Mouse (Mus musculus) lung, adult 2 months (tissue): Measurements from ENCODE around the gene Nbea. TPM values are rescaled to one million over a fixed set of nuclear protein-coding genes. Genes with fewer than 3 reads are reported as not detected.

Source experiments
- DNase-seq: peaks from one replicate; pipeline ENCODE4 v3.0.0; 2022
- H3K4me1 ChIP-seq: fragments of 200-500 bp; 2 replicates; pipeline ENCODE4 v1.6.1; 2011; ENCODE audit warnings: low read length; ENCODE audit not compliant: control insufficient read depth, insufficient read depth
- H3K4me3 ChIP-seq: fragments of 200-500 bp; replicated peaks from 2 replicates; pipeline ENCODE3; 2011; ENCODE audit warnings: low read depth, mild to moderate bottlenecking, control low read depth, low read length; ENCODE audit errors: extremely low read depth
- CTCF ChIP-seq: fragments of 200-500 bp; IDR thresholded peaks from 2 replicates; pipeline ENCODE4 v1.5.1; 2011; ENCODE audit warnings: mild to moderate bottlenecking, low read length, control low read depth; ENCODE audit not compliant: insufficient read depth
- POLR2A ChIP-seq: fragments of 200-500 bp; IDR thresholded peaks from 2 replicates; pipeline ENCODE4 v1.6.1; 2011; ENCODE audit warnings: low read depth, mild to moderate bottlenecking, control low read depth, low read length, borderline replicate concordance; ENCODE audit errors: extremely low read depth
- WGBS: fragments of 180-500 bp; shearing (Covaris S2); methylation state at CpG from one replicate; pipeline ENCODE4 v1.1.7; 2018; 5-methylcytosine and 5-hydroxymethylcytosine counted together
- polyA plus RNA-seq: library from polyadenylated mRNA; depleted of rRNA; stranded (reverse); fragments of >200 nt; gene quantifications from 2 replicates; pipeline ENCODE4 v1.2.3, GENCODE M21; 2012

Nbea gene
- polyA plus RNA-seq, 1 experiment = 12.5 TPM

DNA sequence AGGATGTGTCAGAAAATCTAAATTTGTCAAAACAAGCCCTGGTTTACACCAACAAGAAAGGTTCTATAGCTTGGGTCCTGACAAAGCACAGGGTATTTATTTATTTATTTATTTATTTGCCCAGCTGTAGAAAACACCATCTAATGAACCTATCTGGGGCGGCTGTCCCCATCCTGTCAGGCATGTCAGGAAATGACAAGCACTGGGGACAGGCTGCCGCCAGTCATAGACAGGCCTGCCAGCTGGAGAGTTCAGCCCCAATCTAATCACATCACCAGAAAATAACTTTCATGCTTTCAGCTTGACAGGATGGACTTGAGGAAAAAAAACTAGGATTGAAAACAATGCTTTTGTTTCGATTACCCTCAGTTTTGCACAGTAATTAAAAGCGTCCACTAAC is 440.8 kb downstream of the Nbea start:
- no peak overlapping the region for H3K4me3 ChIP-seq
- WGBS = 76% methylated on average over 4 of the region's 4 CpGs
- TF ChIP-seq CTCF (no peak), POLR2A (no peak)
- DNase-seq = no peak
- no peaks in the 10 kb centered on the region for H3K4me1 ChIP-seq

DNA sequence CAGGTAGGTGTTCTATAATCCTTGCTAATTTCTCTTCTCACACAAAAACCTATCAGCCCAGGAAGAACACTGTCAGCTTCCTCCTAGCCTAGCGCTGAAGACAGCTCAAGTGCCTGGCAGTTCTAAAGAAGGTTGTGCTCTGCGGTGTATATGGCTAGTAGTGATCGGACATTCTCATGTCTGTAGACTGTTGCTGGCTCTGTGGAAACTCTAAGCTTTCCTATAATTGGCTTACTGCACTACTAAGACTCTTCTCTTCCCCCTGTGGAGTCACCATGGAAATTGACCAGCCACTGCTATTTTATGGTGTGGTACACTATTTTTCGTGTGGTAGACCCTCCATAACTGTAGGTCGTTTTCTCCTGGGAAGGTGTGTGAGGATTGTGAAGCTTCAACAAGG is 441.3 kb downstream of the Nbea start:
- 90% methylated on average over 5 of the region's 5 CpGs for WGBS
- DNase-seq = no peak
- TF ChIP-seq POLR2A (no peak), CTCF (no peak)
- H3K4me3 ChIP-seq = no peak overlapping the region
- no peaks in the 10 kb centered on the region for H3K4me1 ChIP-seq

DNA sequence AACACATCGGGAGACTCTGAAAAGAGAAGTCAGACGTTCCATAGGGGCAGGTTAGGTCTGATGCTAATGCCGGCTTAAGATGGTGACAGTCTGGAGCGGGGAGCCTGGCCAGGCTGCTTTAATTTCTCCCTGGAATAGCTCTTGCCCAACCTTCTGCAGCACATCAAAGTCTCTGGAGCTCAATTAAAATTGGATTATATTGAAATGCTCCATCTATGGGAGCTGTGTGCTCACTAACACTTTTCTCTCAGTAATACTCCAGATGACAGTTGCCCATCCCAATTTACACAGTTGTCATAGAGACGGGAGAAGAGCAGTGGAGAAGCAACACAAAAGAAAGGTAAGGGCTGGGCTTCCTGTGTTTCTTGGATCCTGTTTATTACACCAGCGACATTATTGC is 442.1 kb downstream of the Nbea start:
- DNase-seq = no peak
- Histone ChIP-seq H3K4me1 (no peaks in the 10 kb centered on the region), H3K4me3 (no peak overlapping the region)
- no peak for TF ChIP-seq CTCF
- no peak for TF ChIP-seq POLR2A
- 75% methylated on average over 6 of the region's 6 CpGs for WGBS

DNA sequence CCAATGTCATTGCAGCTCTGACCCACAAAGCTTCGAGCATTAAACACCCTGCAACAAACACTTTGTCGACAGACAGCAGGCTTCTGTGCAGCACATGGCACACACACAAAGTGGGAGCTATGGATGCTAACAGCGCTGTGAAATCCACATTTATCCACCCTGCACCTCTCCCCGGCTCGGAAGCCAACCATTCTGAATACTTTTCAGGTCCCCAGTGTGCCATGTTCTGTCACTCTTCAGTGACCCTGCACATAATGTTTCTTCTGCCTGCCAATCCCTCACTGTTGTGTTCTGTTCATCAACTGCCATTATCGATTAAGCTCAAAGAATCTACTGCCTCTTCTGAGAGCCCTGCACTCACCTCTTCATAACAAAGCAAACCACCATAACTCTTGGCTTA is 449.8 kb downstream of the Nbea start:
- Histone ChIP-seq H3K4me3 (no peak overlapping the region), H3K4me1 (no peaks in the 10 kb centered on the region)
- 88% methylated on average over 6 of the region's 6 CpGs for WGBS
- TF ChIP-seq CTCF (no peak), POLR2A (no peak)
- no peak for DNase-seq

DNA sequence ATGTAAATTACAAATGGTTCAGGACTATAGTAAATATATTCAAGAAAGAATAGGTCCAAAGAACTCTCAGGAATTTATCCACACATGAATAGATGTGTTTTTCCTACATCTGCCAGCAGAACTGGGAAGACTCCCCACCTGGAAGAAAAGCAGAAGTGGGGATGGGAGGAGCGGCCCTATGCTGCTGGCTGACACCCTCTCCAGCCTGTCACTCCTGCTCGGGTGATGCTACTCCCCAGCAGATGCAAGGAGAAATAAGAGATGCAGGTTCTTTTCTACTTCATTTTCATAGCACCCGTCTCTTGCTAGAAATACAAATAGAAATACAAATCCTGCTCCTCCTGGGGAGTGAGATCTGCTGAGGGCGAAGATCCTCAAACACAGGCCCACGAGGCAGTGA is 453.0 kb downstream of the Nbea start:
- no peak overlapping the region for H3K4me3 ChIP-seq
- H3K4me1 ChIP-seq = no peaks in the 10 kb centered on the region
- WGBS = 81% methylated on average over 5 of the region's 5 CpGs
- DNase-seq = no peak
- no peak for TF ChIP-seq CTCF
- TF ChIP-seq POLR2A = no peak

DNA sequence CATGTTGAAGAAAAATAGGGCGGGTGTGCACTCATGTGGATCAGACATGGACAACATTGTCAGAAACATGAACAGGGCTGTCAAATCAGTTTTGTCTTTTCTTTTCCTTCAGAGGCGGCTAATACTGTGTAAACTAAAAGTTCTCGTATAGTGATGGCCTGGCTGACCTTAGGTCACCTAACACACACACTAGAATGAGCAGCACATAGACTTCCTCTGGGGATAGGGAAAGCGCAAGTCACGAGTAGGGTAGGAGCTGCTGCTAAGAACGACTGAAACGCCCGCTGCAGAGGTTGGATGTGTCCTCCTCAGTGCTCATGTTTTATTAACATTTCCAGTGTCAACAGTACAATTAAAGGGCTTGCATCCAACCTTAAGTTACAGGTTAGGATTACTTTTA is 453.4 kb downstream of the Nbea start:
- TF ChIP-seq POLR2A = no peak
- no peak for TF ChIP-seq CTCF
- H3K4me3 ChIP-seq = no peak overlapping the region
- WGBS = 57% methylated on average over 8 of the region's 8 CpGs
- DNase-seq = no peak
- H3K4me1 ChIP-seq = no peaks in the 10 kb centered on the region

DNA sequence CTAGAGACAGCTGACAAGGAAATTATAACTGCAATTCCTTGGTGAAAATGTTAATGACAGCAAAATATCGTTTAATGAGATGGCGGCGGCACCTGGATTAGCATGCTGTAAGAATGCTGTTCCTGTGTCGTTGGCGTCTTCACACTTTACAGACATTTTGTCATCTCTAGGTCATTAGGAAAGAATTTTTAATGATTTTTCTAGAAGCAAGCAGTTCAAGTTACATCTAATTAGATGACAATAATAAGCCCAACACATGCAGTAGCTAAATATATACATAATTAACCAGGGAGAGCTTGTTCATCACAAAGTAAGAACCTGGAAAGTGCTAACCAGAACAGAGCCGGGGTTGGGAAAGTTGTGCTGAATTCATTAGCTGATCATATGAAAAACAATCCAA is 469.2 kb downstream of the Nbea start:
- WGBS = 91% methylated on average over 6 of the region's 6 CpGs
- H3K4me3 ChIP-seq = no peak overlapping the region
- no peaks in the 10 kb centered on the region for H3K4me1 ChIP-seq
- no peak for DNase-seq
- TF ChIP-seq CTCF (no peak), POLR2A (no peak)

DNA sequence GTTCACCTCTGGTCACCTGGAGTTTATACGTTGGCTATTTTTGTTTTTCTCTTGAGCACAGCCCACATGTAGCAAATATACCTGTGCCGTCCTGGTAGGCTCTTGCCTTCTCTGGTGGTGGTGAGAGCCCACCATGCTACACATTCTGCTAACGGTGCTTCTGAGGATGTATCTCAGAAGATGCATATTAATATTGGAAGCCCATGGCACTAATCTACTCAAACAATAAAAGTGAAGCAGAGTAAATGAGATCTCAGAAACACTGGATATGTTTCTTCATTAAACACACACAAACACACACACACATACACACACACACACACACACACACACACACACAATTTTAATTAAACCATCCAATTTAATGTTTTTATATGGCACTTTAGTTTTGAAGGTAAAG is 469.6 kb downstream of the Nbea start:
- H3K4me1 ChIP-seq = no peaks in the 10 kb centered on the region
- no peak for TF ChIP-seq POLR2A
- TF ChIP-seq CTCF = no peak
- DNase-seq = no peak
- H3K4me3 ChIP-seq = no peak overlapping the region
- 92% methylated on average over 3 of the region's 3 CpGs for WGBS

DNA sequence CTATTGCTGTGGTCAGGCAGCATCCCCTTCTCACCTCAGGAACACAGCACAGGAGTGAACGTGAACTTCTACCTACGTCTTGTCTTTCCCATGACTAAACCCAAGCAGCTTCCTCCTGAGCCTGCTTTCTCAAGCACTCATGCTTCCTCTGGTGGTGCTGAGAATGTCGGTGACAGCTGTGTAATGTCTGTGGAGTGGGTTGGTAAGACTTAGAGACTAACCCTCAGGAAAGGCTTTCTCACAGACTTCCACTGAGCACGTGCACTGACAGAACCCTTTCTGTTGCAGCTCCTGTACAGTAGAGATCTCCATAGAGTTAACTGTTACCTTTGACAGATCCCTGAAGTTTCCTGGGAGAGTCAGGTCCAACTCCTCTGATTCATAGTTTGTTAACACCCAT is 473.2 kb downstream of the Nbea start:
- Histone ChIP-seq H3K4me3 (no peak overlapping the region), H3K4me1 (no peaks in the 10 kb centered on the region)
- TF ChIP-seq CTCF = no peak
- no peak for TF ChIP-seq POLR2A
- 89% methylated on average over 4 of the region's 4 CpGs for WGBS
- DNase-seq = no peak

DNA sequence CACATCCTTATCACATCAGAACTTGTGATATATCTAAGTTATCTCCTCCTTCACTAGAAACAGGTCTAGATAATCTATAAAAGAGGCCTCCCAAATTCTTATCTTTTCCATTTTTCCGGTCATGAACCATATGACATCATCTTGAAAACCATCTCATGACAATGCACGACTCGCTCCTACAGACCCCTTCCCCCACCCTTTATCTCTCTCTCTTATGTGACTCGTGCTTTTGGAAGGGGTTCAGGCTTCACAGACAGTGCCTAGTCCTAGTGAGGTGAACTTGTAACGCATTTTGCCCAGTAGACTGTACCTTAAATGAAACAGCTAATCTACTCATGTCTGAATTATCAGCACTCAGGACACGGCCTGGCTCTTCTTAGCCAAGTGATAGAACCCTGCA is 481.9 kb downstream of the Nbea start:
- H3K4me3 ChIP-seq = no peak overlapping the region
- no peak for TF ChIP-seq CTCF
- TF ChIP-seq POLR2A = no peak
- WGBS = 68% methylated on average over 6 of the region's 6 CpGs
- H3K4me1 ChIP-seq = no peaks in the 10 kb centered on the region
- no peak for DNase-seq

DNA sequence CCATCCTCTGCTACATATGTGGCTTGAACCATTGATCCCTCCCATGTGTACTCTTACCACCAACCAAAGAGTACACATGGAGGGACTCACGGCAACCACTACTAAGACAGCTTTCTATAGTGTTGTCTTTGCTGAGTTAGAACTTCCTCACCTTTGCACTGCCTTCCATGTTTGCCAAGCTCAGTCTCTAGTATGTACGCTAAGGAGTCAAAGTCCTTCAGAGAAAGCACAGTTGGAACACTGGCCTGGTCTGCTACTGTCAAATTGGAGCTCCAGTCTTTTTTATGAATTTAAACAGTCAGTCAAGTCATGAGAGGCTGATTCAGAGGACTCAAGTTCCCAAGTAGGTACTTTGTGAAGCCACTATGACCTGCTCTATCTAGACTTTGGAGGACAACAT is 486.3 kb downstream of the Nbea start:
- TF ChIP-seq CTCF = no peak
- no peak for TF ChIP-seq POLR2A
- Histone ChIP-seq H3K4me3 (no peak overlapping the region), H3K4me1 (no peaks in the 10 kb centered on the region)
- DNase-seq = no peak
- 92% methylated on average over 2 of the region's 2 CpGs for WGBS
